Mouse (Mus musculus): Measurements from ENCODE around the gene Btn1a1.

DNA sequence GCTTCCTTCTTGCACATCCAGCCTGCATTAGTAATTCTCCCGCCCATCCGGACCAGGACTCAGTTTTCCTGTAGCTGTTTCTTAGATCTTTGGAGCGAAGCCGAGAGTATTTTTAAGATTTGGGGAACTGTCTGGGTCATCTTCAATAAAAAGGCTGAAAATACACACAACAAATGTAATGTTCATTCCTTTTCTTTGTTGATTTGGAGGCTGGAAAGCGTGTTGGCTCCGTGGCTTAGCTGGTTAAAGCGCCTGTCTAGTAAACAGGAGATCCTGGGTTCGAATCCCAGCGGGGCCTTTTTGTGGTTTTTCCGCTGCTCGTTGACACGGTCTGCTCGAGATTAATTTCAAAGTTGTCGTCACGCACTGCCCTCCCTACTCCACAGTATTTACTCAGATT, 15.3 kb downstream of the Btn1a1 start:
- TF ChIP-seq CTCF (IDR thresholded peaks at IDR 0.05; ENCODE audit: low read depth) (no peak), EP300 (IDR thresholded peaks at IDR 0.05; ENCODE audit: low read depth) (no peak)
